Mouse (Mus musculus) C2C12 (cell line): ENCODE results near the gene Pex1.

Experiments
- CEBPB ChIP-seq: IDR thresholded peaks from one replicate; pipeline ENCODE4 v1.6.1; 2011; ENCODE audit warnings: low read depth, mild to moderate bottlenecking, control low read depth, moderate library complexity
- CTCF ChIP-seq: IDR thresholded peaks from one replicate; pipeline ENCODE4 v1.5.1; 2011; ENCODE audit not compliant: control insufficient read depth, insufficient read depth, insufficient read length
- FOSL1 ChIP-seq: IDR thresholded peaks from one replicate; pipeline ENCODE4 v1.8.0; 2011; ENCODE audit warnings: mild to moderate bottlenecking, low read length; ENCODE audit not compliant: poor library complexity, insufficient read depth, severe bottlenecking
- MAX ChIP-seq: IDR thresholded peaks from one replicate; pipeline ENCODE4 v1.6.1; 2011; ENCODE audit warnings: mild to moderate bottlenecking, control low read depth
- MYOD1 ChIP-seq: IDR thresholded peaks from one replicate; pipeline ENCODE4 v1.6.1; 2011; ENCODE audit warnings: low read depth; ENCODE audit not compliant: control insufficient read depth, insufficient read length
- MYOG ChIP-seq: IDR thresholded peaks from one replicate; pipeline ENCODE4 v1.6.1; 2011; ENCODE audit not compliant: control insufficient read depth, insufficient read length; ENCODE audit errors: extremely low read depth
- USF1 ChIP-seq: IDR thresholded peaks from one replicate; pipeline ENCODE4 v1.6.1; 2011; ENCODE audit warnings: low read depth, mild to moderate bottlenecking, control low read depth, moderate library complexity

DNA sequence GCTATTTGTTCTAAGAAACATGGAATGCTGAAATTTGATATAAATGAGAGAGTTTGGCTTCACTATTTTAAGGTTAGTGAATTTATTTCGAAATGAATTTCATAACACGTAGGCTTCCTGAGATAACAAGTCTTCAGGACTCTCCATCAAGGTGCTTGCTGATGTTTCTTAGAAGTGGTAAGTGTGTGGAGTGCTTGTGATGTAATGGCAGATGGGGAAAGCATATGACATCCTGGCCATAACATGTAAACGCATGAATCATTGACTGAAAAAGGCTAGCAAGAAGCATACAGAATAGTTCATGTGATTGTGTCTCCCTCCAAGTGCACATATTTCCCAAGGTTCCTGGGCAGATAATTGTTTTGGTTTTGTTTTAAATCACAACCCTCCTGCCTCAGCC, 4.9 kb downstream of the Pex1 start:
- no peak for TF ChIP-seq CTCF
- no peak for TF ChIP-seq USF1
- TF ChIP-seq FOSL1 = no peak
- TF ChIP-seq MAX = no peak
- TF ChIP-seq MYOG = no peak
- TF ChIP-seq CEBPB = no peak
- no peak for TF ChIP-seq MYOD1
